Mouse (Mus musculus): ENCODE data around the gene Gm20683. TPM values are rescaled to one million over a fixed set of nuclear protein-coding genes. Genes with fewer than 3 reads are reported as not detected.

Gene Gm20683
- total and polyA plus RNA-seq, 2 experiments from 2014 or later, result 11.9 to 25.8 TPM

GRCm38 (mm10) chr17:25791320-25791842 lies 50.2 kb downstream of the Gm20683 start:
- H3K4me3 ChIP-seq (ENCODE audit: low read depth, low read length), result peak overlapping the region; percentile 84
- H3K36me3 ChIP-seq (ENCODE audit: insufficient read depth, low read length), result peaks cover 15% of the 10 kb centered on the region; the same call in 1 of the 2 replicates
- ATAC-seq (ENCODE audit: low FRiP score), result 0 out of 2 replicates have a peak, but pooled peaks have one; percentile 2
- H3K4me2 ChIP-seq (ENCODE audit: low read depth, low read length, poor library complexity, severe bottlenecking), result peak overlapping the region; percentile 87
- 26% methylated on average over 19 of the region's 19 CpGs for WGBS
- peak; percentile 33 for TF ChIP-seq CTCF (IDR thresholded peaks at IDR 0.05)
- DNase-seq (ENCODE audit: low spot score), result peak; percentile 48
- 0 out of 2 replicates have a peak, but pooled peaks cover 1% of the 10 kb centered on the region for H3K27me3 ChIP-seq (ENCODE audit: insufficient read depth, low read length)
- H3K4me1 ChIP-seq (ENCODE audit: insufficient read depth, low read length), result peaks cover 16% of the 10 kb centered on the region; the same call in 1 of the 2 replicates
- peak overlapping the region; percentile 79 for H3K9ac ChIP-seq (replicated peaks; ENCODE audit: low read length, poor library complexity, severe bottlenecking)
- H3K9me3 ChIP-seq (ENCODE audit: low read length), result no peaks in the 10 kb centered on the region
- H3K27ac ChIP-seq (ENCODE audit: low read depth, low read length), result peak overlapping the region; percentile 90

- Histone ChIP-seq H3K4me2 (ENCODE audit: low read depth, low read length, poor library complexity, severe bottlenecking) (no peak overlapping the region), H3K36me3 (ENCODE audit: insufficient read depth, low read length) (peaks cover 36% of the 10 kb centered on the region), H3K27me3 (ENCODE audit: insufficient read depth, low read length) (no peaks in the 10 kb centered on the region), H3K27ac (ENCODE audit: low read depth, low read length) (no peak overlapping the region), H3K9ac (replicated peaks; ENCODE audit: low read length, poor library complexity, severe bottlenecking) (no peak overlapping the region), H3K4me1 (ENCODE audit: insufficient read depth, low read length) (peaks cover 17% of the 10 kb centered on the region), H3K9me3 (ENCODE audit: low read length) (no peaks in the 10 kb centered on the region), H3K4me3 (ENCODE audit: low read depth, low read length) (no peak overlapping the region)
- TF ChIP-seq CTCF (IDR thresholded peaks at IDR 0.05), result no peak
- 90% methylated on average over 9 of the region's 9 CpGs for WGBS
- DNase-seq (ENCODE audit: low spot score), result no peak
- ATAC-seq (ENCODE audit: low FRiP score), result no peak
Measured at GRCm38 (mm10) chr17:25786781-25787504, 54.6 kb downstream of the Gm20683 start.

- H3K27me3 ChIP-seq (ENCODE audit: insufficient read depth, low read length), result no peaks in the 10 kb centered on the region
- DNase-seq (ENCODE audit: low spot score), result no peak
- peak within 1 kb of the TSS; percentile 62 for H3K27ac ChIP-seq (ENCODE audit: low read depth, low read length)
- ATAC-seq (ENCODE audit: low FRiP score), result no peak
- peak within 1 kb of the TSS; percentile 73 for H3K4me3 ChIP-seq (ENCODE audit: low read depth, low read length)
- peaks cover 42% of the 10 kb centered on the region for H3K36me3 ChIP-seq (ENCODE audit: insufficient read depth, low read length)
- 83% methylated on average over 3 of the region's 3 CpGs for WGBS
- H3K4me2 ChIP-seq (ENCODE audit: low read depth, low read length, poor library complexity, severe bottlenecking), result peak within 1 kb of the TSS; percentile 86
- peak within 1 kb of the TSS; percentile 69 for H3K9ac ChIP-seq (replicated peaks; ENCODE audit: low read length, poor library complexity, severe bottlenecking)
- no peaks in the 10 kb centered on the region for H3K9me3 ChIP-seq (ENCODE audit: low read length)
- peaks cover 17% of the 10 kb centered on the region for H3K4me1 ChIP-seq (ENCODE audit: insufficient read depth, low read length)
- TF ChIP-seq CTCF (IDR thresholded peaks at IDR 0.05), result no peak
Measured at GRCm38 (mm10) chr17:25786280-25786679, 55.3 kb downstream of the Gm20683 start, which contains the start of gene Ccdc78. Gene Ccdc78 (plus strand): TSS chr17:25786580.

- peak within 1 kb of the TSS; percentile 69 for H3K9ac ChIP-seq (replicated peaks; ENCODE audit: low read length, poor library complexity, severe bottlenecking)
- ATAC-seq (ENCODE audit: low FRiP score), result peak; percentile 84
- peak within 1 kb of the TSS; percentile 86 for H3K4me2 ChIP-seq (ENCODE audit: low read depth, low read length, poor library complexity, severe bottlenecking)
- H3K4me1 ChIP-seq (ENCODE audit: insufficient read depth, low read length), result peaks cover 11% of the 10 kb centered on the region
- H3K9me3 ChIP-seq (ENCODE audit: low read length), result no peaks in the 10 kb centered on the region
- H3K27me3 ChIP-seq (ENCODE audit: insufficient read depth, low read length), result no peaks in the 10 kb centered on the region
- peak; percentile 29 for TF ChIP-seq CTCF (IDR thresholded peaks at IDR 0.05)
- DNase-seq (ENCODE audit: low spot score), result peak; percentile 97
- WGBS, result under 1% methylated on average over 23 of the region's 23 CpGs
- peak within 1 kb of the TSS; percentile 73 for H3K4me3 ChIP-seq (ENCODE audit: low read depth, low read length)
- H3K36me3 ChIP-seq (ENCODE audit: insufficient read depth, low read length), result peaks cover 51% of the 10 kb centered on the region
- peak within 1 kb of the TSS; percentile 62 for H3K27ac ChIP-seq (ENCODE audit: low read depth, low read length)
Measured at GRCm38 (mm10) chr17:25785281-25785745, 56.2 kb downstream of the Gm20683 start, which contains the start of gene Haghl. Gene Haghl (minus strand): TSS chr17:25785673.

Small RNAs within 50 kb of the gene (microRNA-seq; reads per million reads assigned to microRNA genes)
- gene Mir3082 (ENCODE audit: borderline number of aligned reads), result 1.0 reads per million

Other genes with a start within 250 kb of the Gm20683 start
- 34.4 and 42.2 TPM in 2 replicates for gene Gng13, start 124.6 kb downstream of the Gm20683 start, total RNA-seq (2014; rRNA removed)
- 21.0 and 25.8 TPM in 2 replicates for gene Gng13, start 124.6 kb downstream of the Gm20683 start, polyA plus RNA-seq (2015; fragmentation: Nextera tagmentation; extraction: Ambion mirVana)
- gene Chtf18, start 114.3 kb downstream of the Gm20683 start, total RNA-seq (2014; rRNA removed), result 3.4 and 5.8 TPM in 2 replicates
- gene Chtf18, start 114.3 kb downstream of the Gm20683 start, polyA plus RNA-seq (2015; fragmentation: Nextera tagmentation; extraction: Ambion mirVana), result 2.2 and 2.5 TPM in 2 replicates
- gene Rpusd1, start 114.1 kb downstream of the Gm20683 start, total RNA-seq (2014; rRNA removed), result 8.0 and 10.5 TPM in 2 replicates
- 26.7 and 33.3 TPM in 2 replicates for gene Rpusd1, start 114.1 kb downstream of the Gm20683 start, polyA plus RNA-seq (2015; fragmentation: Nextera tagmentation; extraction: Ambion mirVana)
- not detected in 2 replicates for gene Mslnl, start 105.7 kb downstream of the Gm20683 start, total RNA-seq (2014; rRNA removed)
- gene Mslnl, start 105.7 kb downstream of the Gm20683 start, polyA plus RNA-seq (2015; fragmentation: Nextera tagmentation; extraction: Ambion mirVana), result not detected in 2 replicates
- 0.52 and 1.6 TPM in 2 replicates for gene Msln, start 87.4 kb downstream of the Gm20683 start, total RNA-seq (2014; rRNA removed)
- 2.2 and 3.6 TPM in 2 replicates for gene Msln, start 87.4 kb downstream of the Gm20683 start, polyA plus RNA-seq (2015; fragmentation: Nextera tagmentation; extraction: Ambion mirVana)
- gene Narfl, start 68.0 kb downstream of the Gm20683 start, total RNA-seq (2014; rRNA removed), result 25.2 and 27.3 TPM in 2 replicates
- 25.1 and 27.2 TPM in 2 replicates for gene Narfl, start 68.0 kb downstream of the Gm20683 start, polyA plus RNA-seq (2015; fragmentation: Nextera tagmentation; extraction: Ambion mirVana)
- gene Haghl, start 56.1 kb downstream of the Gm20683 start, total RNA-seq (2014; rRNA removed), result 149 and 156 TPM in 2 replicates
- gene Haghl, start 56.1 kb downstream of the Gm20683 start, polyA plus RNA-seq (2015; fragmentation: Nextera tagmentation; extraction: Ambion mirVana), result 206 and 228 TPM in 2 replicates
- gene Ccdc78, start 55.2 kb downstream of the Gm20683 start, total RNA-seq (2014; rRNA removed), result 0.44 TPM in 1 of 2 replicates, not detected in the other
- gene Ccdc78, start 55.2 kb downstream of the Gm20683 start, polyA plus RNA-seq (2015; fragmentation: Nextera tagmentation; extraction: Ambion mirVana), result 0.39 and 0.65 TPM in 2 replicates
- gene Fam173a, start 48.9 kb downstream of the Gm20683 start, total RNA-seq (2014; rRNA removed), result 65.8 and 74.2 TPM in 2 replicates
- gene Fam173a, start 48.9 kb downstream of the Gm20683 start, polyA plus RNA-seq (2015; fragmentation: Nextera tagmentation; extraction: Ambion mirVana), result 106 and 116 TPM in 2 replicates
- not detected in 2 replicates for gene AC134908.4, start 46.1 kb downstream of the Gm20683 start, total RNA-seq (2014; rRNA removed)
- 0.89 TPM in 1 of 2 replicates, not detected in the other for gene AC134908.4, start 46.1 kb downstream of the Gm20683 start, polyA plus RNA-seq (2015; fragmentation: Nextera tagmentation; extraction: Ambion mirVana)
- 155 and 236 TPM in 2 replicates for gene Metrn, start 44.6 kb downstream of the Gm20683 start, total RNA-seq (2014; rRNA removed)
- gene Metrn, start 44.6 kb downstream of the Gm20683 start, polyA plus RNA-seq (2015; fragmentation: Nextera tagmentation; extraction: Ambion mirVana), result 50.0 and 54.3 TPM in 2 replicates
- 140 and 154 TPM in 2 replicates for gene Fbxl16, start 32.7 kb downstream of the Gm20683 start, total RNA-seq (2014; rRNA removed)
- gene Fbxl16, start 32.7 kb downstream of the Gm20683 start, polyA plus RNA-seq (2015; fragmentation: Nextera tagmentation; extraction: Ambion mirVana), result 43.1 and 51.7 TPM in 2 replicates
- 33.4 and 37.6 TPM in 2 replicates for gene Wdr24, start 18.1 kb downstream of the Gm20683 start, total RNA-seq (2014; rRNA removed)
- gene Wdr24, start 18.1 kb downstream of the Gm20683 start, polyA plus RNA-seq (2015; fragmentation: Nextera tagmentation; extraction: Ambion mirVana), result 24.7 and 27.3 TPM in 2 replicates
- gene Jmjd8, start 12.9 kb downstream of the Gm20683 start, total RNA-seq (2014; rRNA removed), result 39.1 and 46.2 TPM in 2 replicates
- gene Jmjd8, start 12.9 kb downstream of the Gm20683 start, polyA plus RNA-seq (2015; fragmentation: Nextera tagmentation; extraction: Ambion mirVana), result 43.8 and 45.9 TPM in 2 replicates
- gene Stub1, start 8.4 kb downstream of the Gm20683 start, total RNA-seq (2014; rRNA removed), result 237 and 248 TPM in 2 replicates
- 374 and 397 TPM in 2 replicates for gene Stub1, start 8.4 kb downstream of the Gm20683 start, polyA plus RNA-seq (2015; fragmentation: Nextera tagmentation; extraction: Ambion mirVana)
- 95.2 and 168 TPM in 2 replicates for gene Rhbdl1, start 4.5 kb downstream of the Gm20683 start, total RNA-seq (2014; rRNA removed)
- gene Rhbdl1, start 4.5 kb downstream of the Gm20683 start, polyA plus RNA-seq (2015; fragmentation: Nextera tagmentation; extraction: Ambion mirVana), result 97.0 and 110 TPM in 2 replicates
- 49.2 and 70.1 TPM in 2 replicates for gene Rhot2, start 3.1 kb upstream of the Gm20683 start, total RNA-seq (2014; rRNA removed)
- 15.4 and 16.2 TPM in 2 replicates for gene Rhot2, start 3.1 kb upstream of the Gm20683 start, polyA plus RNA-seq (2015; fragmentation: Nextera tagmentation; extraction: Ambion mirVana)
- 36.2 and 44.3 TPM in 2 replicates for gene Wdr90, start 19.7 kb upstream of the Gm20683 start, total RNA-seq (2014; rRNA removed)
- gene Wdr90, start 19.7 kb upstream of the Gm20683 start, polyA plus RNA-seq (2015; fragmentation: Nextera tagmentation; extraction: Ambion mirVana), result 14.2 and 15.0 TPM in 2 replicates
- gene Mcrip2, start 27.0 kb upstream of the Gm20683 start, total RNA-seq (2014; rRNA removed), result 14.6 and 29.9 TPM in 2 replicates
- 39.5 and 45.5 TPM in 2 replicates for gene Mcrip2, start 27.0 kb upstream of the Gm20683 start, polyA plus RNA-seq (2015; fragmentation: Nextera tagmentation; extraction: Ambion mirVana)
- gene Mettl26, start 33.3 kb upstream of the Gm20683 start, total RNA-seq (2014; rRNA removed), result 53.8 and 64.8 TPM in 2 replicates
- 67.3 and 74.0 TPM in 2 replicates for gene Mettl26, start 33.3 kb upstream of the Gm20683 start, polyA plus RNA-seq (2015; fragmentation: Nextera tagmentation; extraction: Ambion mirVana)
- gene Wfikkn1, start 39.1 kb upstream of the Gm20683 start, total RNA-seq (2014; rRNA removed), result 0.77 and 1.7 TPM in 2 replicates
- gene Wfikkn1, start 39.1 kb upstream of the Gm20683 start, polyA plus RNA-seq (2015; fragmentation: Nextera tagmentation; extraction: Ambion mirVana), result 0.42 and 0.56 TPM in 2 replicates
- gene Rab40c, start 78.0 kb upstream of the Gm20683 start, total RNA-seq (2014; rRNA removed), result 42.1 and 43.0 TPM in 2 replicates
- 36.2 and 38.9 TPM in 2 replicates for gene Rab40c, start 78.0 kb upstream of the Gm20683 start, polyA plus RNA-seq (2015; fragmentation: Nextera tagmentation; extraction: Ambion mirVana)
- 73.6 and 111 TPM in 2 replicates for gene Pigq, start 103.2 kb upstream of the Gm20683 start, total RNA-seq (2014; rRNA removed)
- 75.4 and 79.7 TPM in 2 replicates for gene Pigq, start 103.2 kb upstream of the Gm20683 start, polyA plus RNA-seq (2015; fragmentation: Nextera tagmentation; extraction: Ambion mirVana)
- gene Nhlrc4, start 103.2 kb upstream of the Gm20683 start, total RNA-seq (2014; rRNA removed), result 0.47 and 0.60 TPM in 2 replicates
- gene Nhlrc4, start 103.2 kb upstream of the Gm20683 start, polyA plus RNA-seq (2015; fragmentation: Nextera tagmentation; extraction: Ambion mirVana), result 0.35 and 0.91 TPM in 2 replicates
- 2.9 and 4.1 TPM in 2 replicates for gene A930017K11Rik, start 110.8 kb upstream of the Gm20683 start, total RNA-seq (2014; rRNA removed)
- 3.2 and 3.7 TPM in 2 replicates for gene A930017K11Rik, start 110.8 kb upstream of the Gm20683 start, polyA plus RNA-seq (2015; fragmentation: Nextera tagmentation; extraction: Ambion mirVana)
- 29.7 and 36.8 TPM in 2 replicates for gene Capn15, start 144.0 kb upstream of the Gm20683 start, total RNA-seq (2014; rRNA removed)
- gene Capn15, start 144.0 kb upstream of the Gm20683 start, polyA plus RNA-seq (2015; fragmentation: Nextera tagmentation; extraction: Ambion mirVana), result 14.7 and 20.1 TPM in 2 replicates
- 34.7 and 35.7 TPM in 2 replicates for gene Rab11fip3, start 227.8 kb upstream of the Gm20683 start, total RNA-seq (2014; rRNA removed)
- gene Rab11fip3, start 227.8 kb upstream of the Gm20683 start, polyA plus RNA-seq (2015; fragmentation: Nextera tagmentation; extraction: Ambion mirVana), result 14.8 and 18.3 TPM in 2 replicates
- gene Decr2, start 248.6 kb upstream of the Gm20683 start, total RNA-seq (2014; rRNA removed), result 38.0 and 41.1 TPM in 2 replicates
- gene Decr2, start 248.6 kb upstream of the Gm20683 start, polyA plus RNA-seq (2015; fragmentation: Nextera tagmentation; extraction: Ambion mirVana), result 42.3 and 44.4 TPM in 2 replicates

Measured in midbrain, postnatal 0 days (tissue).